Mouse (Mus musculus) stomach, postnatal 0 days (tissue): ENCODE measurements at regions not wholly inside any gene's neighbourhood (a gene's known extent, or its start where the extent isn't known, plus 50 kb on each side); places are given as distances from the start of the nearest gene placed in this dataset.

Experiments
- CTCF ChIP-seq: IDR thresholded peaks from 2 replicates; pipeline ENCODE4 v1.5.1; 2016; ENCODE audit warnings: antibody characterized with exemption, low read depth, mild to moderate bottlenecking, moderate library complexity
- EP300 ChIP-seq: optimal IDR thresholded peaks from 2 replicates; pipeline ENCODE3; 2016; ENCODE audit warnings: antibody characterized with exemption

- no peak for TF ChIP-seq CTCF
- no peak for TF ChIP-seq EP300
Observed at GRCm38 (mm10) chr11:41063570-41063969, 308.5 kb upstream of the Ccng1 start.
